Mouse (Mus musculus) layer of hippocampus, postnatal 10 days (tissue): ENCODE data around the gene Olfr1360. TPM values are rescaled to one million over a fixed set of nuclear protein-coding genes. Genes with fewer than 3 reads are reported as not detected.
"Not testable (repeated sequence)": the region's sequence is repeated elsewhere in the genome, so short reads cannot be mapped to it uniquely, and the experiment has no call there.

Source experiments
- DNase-seq, 2 experiments: peaks; one replicate each; pipeline ENCODE4 v3.0.0; 2021; ENCODE audit warnings: low spot score in 2 of 2
- long read RNA-seq: library from polyadenylated mRNA; stranded (forward); transcript quantifications from one replicate; pipeline ENCODE4 v2.0.0, GENCODE M21; 2023
- total RNA-seq, 2 experiments: library from RNA; stranded (reverse); gene quantifications; 2 replicates each; pipeline ENCODE4 v1.2.3; 2021

The Olfr1360 gene
- not detected for total RNA-seq
- long read RNA-seq: 0 reads

GRCm38 (mm10) chr13:21677305-21677704 lies at the start of gene Olfr1360:
Gene Olfr1360, minus strand, starts transcription at chr13:21677405.
- DNase-seq: no peak

GRCm38 (mm10) chr13:21722993-21723836 lies 46.0 kb upstream of the Olfr1360 start:
- no peak for DNase-seq

- no peak for DNase-seq
Measured at GRCm38 (mm10) chr13:21722373-21722925, 45.2 kb upstream of the Olfr1360 start.

GRCm38 (mm10) chr13:21721757-21722372 lies 44.7 kb upstream of the Olfr1360 start, which contains the start of gene Hist1h2bm:
Gene Hist1h2bm, plus strand, starts transcription at chr13:21722044.
- peak; percentile 42 to 62 for DNase-seq

- not testable (repeated sequence) for DNase-seq
Measured at GRCm38 (mm10) chr13:21721107-21721756, 44.0 kb upstream of the Olfr1360 start.

GRCm38 (mm10) chr13:21718381-21719080 lies 41.3 kb upstream of the Olfr1360 start:
- no peak for DNase-seq

- peak; percentile 79 to 84 for DNase-seq
Measured at GRCm38 (mm10) chr13:21717397-21718357, 40.5 kb upstream of the Olfr1360 start, which contains the start of gene Hist1h3h. Gene Hist1h3h, plus strand, starts transcription at chr13:21717659.

GRCm38 (mm10) chr13:21716540-21717391 lies 39.6 kb upstream of the Olfr1360 start:
- DNase-seq: peak; percentile 9 to 21

GRCm38 (mm10) chr13:21715864-21716539 lies 38.8 kb upstream of the Olfr1360 start, which contains the start of the genes Hist1h2bl and Hist1h2ai:
Gene Hist1h2bl, minus strand, starts transcription at chr13:21716143.
Gene Hist1h2ai, plus strand, starts transcription at chr13:21716422.
- peak; percentile 65 to 78 for DNase-seq

GRCm38 (mm10) chr13:21715131-21715863 lies 38.1 kb upstream of the Olfr1360 start:
- DNase-seq: peak; percentile 15 to 27

GRCm38 (mm10) chr13:21714725-21715124 lies 37.5 kb upstream of the Olfr1360 start:
- DNase-seq: peak; percentile 68 to 70

- no peak for DNase-seq
Measured at GRCm38 (mm10) chr13:21711698-21712097, 34.5 kb upstream of the Olfr1360 start.

GRCm38 (mm10) chr13:21710821-21711525 lies 33.8 kb upstream of the Olfr1360 start:
- peak; percentile 82 to 86 for DNase-seq

- DNase-seq: peak; percentile 92 to 93
Measured at GRCm38 (mm10) chr13:21710031-21710711, 33.0 kb upstream of the Olfr1360 start.

GRCm38 (mm10) chr13:21706669-21707068 lies 29.5 kb upstream of the Olfr1360 start:
- DNase-seq: no peak

GRCm38 (mm10) chr13:21697811-21698210 lies 20.6 kb upstream of the Olfr1360 start, which contains the start of gene Olfr1359:
Gene Olfr1359, plus strand, starts transcription at chr13:21698111.
- DNase-seq: no peak
